Mouse (Mus musculus) forebrain, embryonic 15.5 days (tissue): Measurements from ENCODE around the gene Ralgapa2. TPM values are rescaled to one million over a fixed set of nuclear protein-coding genes. Genes with fewer than 3 reads are reported as not detected.

Experiments
- ATAC-seq: fragments of 200-750 bp; cut with Nextera tagmentation; replicated peaks from 2 replicates; pipeline ENCODE4 v1.8.0; 2017; ENCODE audit warnings: mild to moderate bottlenecking, moderate TSS enrichment, moderate library complexity
- H3K27ac ChIP-seq: fragments of 300-500 bp; sonication (generic); replicated peaks from 2 replicates; pipeline ENCODE4 v1.5.1; 2015; ENCODE audit warnings: mild to moderate bottlenecking, inconsistent platforms
- H3K27me3 ChIP-seq: fragments of 300-500 bp; sonication (generic); 2 replicates; pipeline ENCODE4 v1.6.1; 2015; ENCODE audit warnings: inconsistent platforms
- H3K36me3 ChIP-seq: fragments of 300-500 bp; sonication (generic); 2 replicates; pipeline ENCODE4 v1.6.1; 2015; ENCODE audit warnings: mild to moderate bottlenecking, inconsistent platforms
- H3K4me1 ChIP-seq: fragments of 300-500 bp; sonication (generic); 2 replicates; pipeline ENCODE4 v1.6.1; 2015; ENCODE audit warnings: inconsistent platforms
- H3K4me2 ChIP-seq: fragments of 300-500 bp; sonication (generic); replicated peaks from 2 replicates; pipeline ENCODE4 v1.6.1; 2015; ENCODE audit warnings: mild to moderate bottlenecking, inconsistent platforms
- H3K4me3 ChIP-seq: fragments of 300-500 bp; sonication (generic); 2 replicates; pipeline ENCODE4 v1.5.1; 2015; ENCODE audit warnings: mild to moderate bottlenecking, inconsistent platforms
- H3K9ac ChIP-seq: fragments of 300-500 bp; sonication (generic); replicated peaks from 2 replicates; pipeline ENCODE4 v1.6.1; 2015; ENCODE audit warnings: mild to moderate bottlenecking, inconsistent platforms
- H3K9me3 ChIP-seq: fragments of 300-500 bp; sonication (generic); 2 replicates; pipeline ENCODE4 v1.6.1; 2016; ENCODE audit warnings: inconsistent platforms
- WGBS: fragments of 180-500 bp; shearing (Covaris S2); methylation state at CpG from one replicate; pipeline ENCODE4 v1.1.7; 2015; ENCODE audit warnings: mixed read lengths; 5-methylcytosine and 5-hydroxymethylcytosine counted together
- polyA plus RNA-seq: library from polyadenylated mRNA; unstranded; fragments of >200 nt; fragmentation: Nextera tagmentation; extraction: Ambion mirVana; gene quantifications from 2 replicates; pipeline ENCODE4 v1.2.1, GENCODE M21; 2015

Gene Ralgapa2
- polyA plus RNA-seq, 1 experiment from 2014 or later = 14.2 TPM

GRCm38 (mm10) chr2:146221076-146221928 is 290.8 kb downstream of the Ralgapa2 start, which contains the start of gene Insm1:
Gene Insm1, plus strand, starts transcription at chr2:146221921.
- peak within 1 kb of the TSS; percentile 99 for H3K27ac ChIP-seq
- no peaks in the 10 kb centered on the region for H3K9me3 ChIP-seq
- H3K4me3 ChIP-seq = peak within 1 kb of the TSS; percentile 97
- H3K36me3 ChIP-seq = no peaks in the 10 kb centered on the region
- H3K4me1 ChIP-seq = peaks cover 63% of the 10 kb centered on the region
- H3K9ac ChIP-seq = peak within 1 kb of the TSS; percentile 95
- H3K27me3 ChIP-seq = no peaks in the 10 kb centered on the region
- WGBS = under 1% methylated on average over 82 of the region's 86 CpGs
- peak; percentile 66 for ATAC-seq
- peak within 1 kb of the TSS; percentile 89 for H3K4me2 ChIP-seq

GRCm38 (mm10) chr2:146220591-146221075 is 291.5 kb downstream of the Ralgapa2 start:
- Histone ChIP-seq H3K27ac (peak overlapping the region; percentile 99), H3K4me2 (peak overlapping the region; percentile 89), H3K4me3 (peak overlapping the region; percentile 97), H3K9me3 (no peaks in the 10 kb centered on the region), H3K36me3 (no peaks in the 10 kb centered on the region), H3K27me3 (no peaks in the 10 kb centered on the region), H3K4me1 (peaks cover 63% of the 10 kb centered on the region), H3K9ac (peak overlapping the region; percentile 81)
- 1% methylated on average over 24 of the region's 24 CpGs for WGBS
- 0 out of 2 replicates have a peak, but pooled peaks have one; percentile 1 for ATAC-seq

- Histone ChIP-seq H3K4me1 (peaks cover 64% of the 10 kb centered on the region), H3K9me3 (no peaks in the 10 kb centered on the region), H3K27ac (peak overlapping the region; percentile 55; the same call in 1 of the 2 replicates), H3K36me3 (no peaks in the 10 kb centered on the region), H3K27me3 (no peaks in the 10 kb centered on the region), H3K9ac (no peak overlapping the region), H3K4me2 (peak overlapping the region; percentile 38; the same call in 1 of the 2 replicates), H3K4me3 (no peak overlapping the region)
- 8% methylated on average over 11 of the region's 11 CpGs for WGBS
- ATAC-seq = no peak
These were observed 292.4 kb downstream of the Ralgapa2 start for GRCm38 (mm10) chr2:146219791-146220190.

- Histone ChIP-seq H3K9me3 (no peaks in the 10 kb centered on the region), H3K4me3 (peak overlapping the region; percentile 4), H3K4me1 (peaks cover 69% of the 10 kb centered on the region), H3K36me3 (no peaks in the 10 kb centered on the region), H3K9ac (peak overlapping the region; percentile 9; the same call in 1 of the 2 replicates), H3K4me2 (peak overlapping the region; percentile 45), H3K27me3 (no peaks in the 10 kb centered on the region), H3K27ac (peak overlapping the region; percentile 87)
- no peak for ATAC-seq
- WGBS = 7% methylated on average over 19 of the region's 19 CpGs
These were observed 293.1 kb downstream of the Ralgapa2 start for GRCm38 (mm10) chr2:146218881-146219535.

GRCm38 (mm10) chr2:146218161-146218691 is 293.9 kb downstream of the Ralgapa2 start:
- H3K9ac ChIP-seq = peak overlapping the region; percentile 43
- H3K4me3 ChIP-seq = peak overlapping the region; percentile 21
- H3K9me3 ChIP-seq = no peaks in the 10 kb centered on the region
- ATAC-seq = peak; percentile 11
- H3K27me3 ChIP-seq = no peaks in the 10 kb centered on the region
- H3K27ac ChIP-seq = peak overlapping the region; percentile 87
- H3K4me1 ChIP-seq = peaks cover 63% of the 10 kb centered on the region
- peak overlapping the region; percentile 45 for H3K4me2 ChIP-seq
- 2% methylated on average over 40 of the region's 40 CpGs for WGBS
- H3K36me3 ChIP-seq = no peaks in the 10 kb centered on the region

GRCm38 (mm10) chr2:146217227-146217980 is 294.7 kb downstream of the Ralgapa2 start:
- Histone ChIP-seq H3K27ac (peak overlapping the region; percentile 87), H3K36me3 (no peaks in the 10 kb centered on the region), H3K4me2 (peak overlapping the region; percentile 45), H3K4me1 (peaks cover 63% of the 10 kb centered on the region), H3K9me3 (no peaks in the 10 kb centered on the region), H3K27me3 (no peaks in the 10 kb centered on the region), H3K9ac (no peak overlapping the region; the same call in 1 of the 2 replicates), H3K4me3 (peak overlapping the region; percentile 10; the same call in 1 of the 2 replicates)
- peak; percentile 33 for ATAC-seq
- 2% methylated on average over 16 of the region's 16 CpGs for WGBS

GRCm38 (mm10) chr2:146216111-146217064 is 295.8 kb downstream of the Ralgapa2 start:
- no peak overlapping the region for H3K4me3 ChIP-seq
- H3K9ac ChIP-seq = no peak overlapping the region
- WGBS = 29% methylated on average over 14 of the region's 14 CpGs
- no peaks in the 10 kb centered on the region for H3K36me3 ChIP-seq
- H3K9me3 ChIP-seq = no peaks in the 10 kb centered on the region
- peak overlapping the region; percentile 87 for H3K27ac ChIP-seq
- H3K4me1 ChIP-seq = peaks cover 63% of the 10 kb centered on the region
- H3K4me2 ChIP-seq = no peak overlapping the region
- ATAC-seq = no peak
- H3K27me3 ChIP-seq = no peaks in the 10 kb centered on the region

GRCm38 (mm10) chr2:146214715-146215114 is 297.4 kb downstream of the Ralgapa2 start:
- Histone ChIP-seq H3K4me3 (no peak overlapping the region), H3K36me3 (no peaks in the 10 kb centered on the region), H3K27ac (0 out of 2 replicates have a peak overlapping the region, but pooled peaks have one; percentile 17), H3K9me3 (no peaks in the 10 kb centered on the region), H3K27me3 (no peaks in the 10 kb centered on the region), H3K9ac (no peak overlapping the region), H3K4me1 (peaks cover 51% of the 10 kb centered on the region), H3K4me2 (no peak overlapping the region)
- ATAC-seq = peak; percentile 29; the same call in 1 of the 2 replicates
- 1% methylated on average over 9 of the region's 9 CpGs for WGBS

- Histone ChIP-seq H3K4me3 (no peak overlapping the region), H3K36me3 (no peaks in the 10 kb centered on the region), H3K27ac (no peak overlapping the region), H3K9me3 (no peaks in the 10 kb centered on the region), H3K27me3 (no peaks in the 10 kb centered on the region), H3K4me2 (no peak overlapping the region), H3K9ac (no peak overlapping the region), H3K4me1 (peaks cover 17% of the 10 kb centered on the region)
- WGBS = 20% methylated on average over 4 of the region's 4 CpGs
- ATAC-seq = no peak
These were observed 301.2 kb downstream of the Ralgapa2 start for GRCm38 (mm10) chr2:146210968-146211367.

GRCm38 (mm10) chr2:146197947-146198346 is 314.2 kb downstream of the Ralgapa2 start:
- no peak for ATAC-seq
- WGBS = 86% methylated on average over 7 of the region's 7 CpGs
- 0 out of 2 replicates have a peak, but pooled peaks cover 2% of the 10 kb centered on the region for H3K27me3 ChIP-seq

More at GRCm38 (mm10) chr2:146197947-146198346, 314.2 kb downstream of the Ralgapa2 start:
- H3K9ac ChIP-seq = no peak overlapping the region
- no peaks in the 10 kb centered on the region; the same call in 1 of the 2 replicates for H3K4me1 ChIP-seq
- H3K4me3 ChIP-seq = no peak overlapping the region
- no peaks in the 10 kb centered on the region for H3K36me3 ChIP-seq
- no peak overlapping the region for H3K4me2 ChIP-seq
- H3K27ac ChIP-seq = no peak overlapping the region
- no peaks in the 10 kb centered on the region for H3K9me3 ChIP-seq
